Mouse (Mus musculus) stomach, embryonic 15.5 days (tissue): ENCODE data around the gene Wdr74. TPM values are rescaled to one million over a fixed set of nuclear protein-coding genes. Genes with fewer than 3 reads are reported as not detected.
A peak's percentile ranks its signal among the peaks of the same experiment; 100 is the strongest.

Source experiments
- ATAC-seq: fragments of 200-750 bp; cut with Nextera tagmentation; 2 replicates; pipeline ENCODE4 v1.8.0; 2017; ENCODE audit warnings: low read depth, moderate number of reproducible peaks, moderate TSS enrichment; ENCODE audit not compliant: insufficient read depth, low FRiP score
- H3K27ac ChIP-seq: fragments of 300-500 bp; sonication (generic); 2 replicates; pipeline ENCODE4 v1.5.1; 2015; ENCODE audit warnings: mild to moderate bottlenecking, inconsistent platforms
- H3K27me3 ChIP-seq: fragments of 300-500 bp; sonication (generic); replicated peaks from 2 replicates; pipeline ENCODE4 v1.6.1; 2015; ENCODE audit warnings: inconsistent platforms
- H3K36me3 ChIP-seq: fragments of 300-500 bp; sonication (generic); 2 replicates; pipeline ENCODE4 v1.6.1; 2015; ENCODE audit warnings: inconsistent platforms
- H3K4me1 ChIP-seq: fragments of 300-500 bp; sonication (generic); 2 replicates; pipeline ENCODE4 v1.6.1; 2015; ENCODE audit warnings: inconsistent platforms
- H3K4me2 ChIP-seq: fragments of 300-500 bp; sonication (generic); 2 replicates; pipeline ENCODE4 v1.6.1; 2015; ENCODE audit warnings: mild to moderate bottlenecking, inconsistent platforms
- H3K4me3 ChIP-seq: fragments of 300-500 bp; sonication (generic); replicated peaks from 2 replicates; pipeline ENCODE4 v1.5.1; 2015; ENCODE audit warnings: inconsistent platforms
- H3K9ac ChIP-seq: fragments of 300-500 bp; sonication (generic); 2 replicates; pipeline ENCODE4 v1.6.1; 2015; ENCODE audit warnings: inconsistent platforms
- H3K9me3 ChIP-seq: fragments of 300-500 bp; sonication (generic); 2 replicates; pipeline ENCODE4 v1.6.1; 2016; ENCODE audit warnings: inconsistent platforms
- WGBS: fragments of 180-500 bp; shearing (Covaris S2); methylation state at CpG from one replicate; pipeline ENCODE4 v1.1.7; 2015; 5-methylcytosine and 5-hydroxymethylcytosine counted together
- polyA plus RNA-seq: library from polyadenylated mRNA; unstranded; fragments of >200 nt; fragmentation: Nextera tagmentation; extraction: Ambion mirVana; gene quantifications from 2 replicates; pipeline ENCODE4 v1.2.1, GENCODE M21; 2015

Gene Wdr74
- polyA plus RNA-seq, 1 experiment from 2014 or later: 76.3 TPM

DNA sequence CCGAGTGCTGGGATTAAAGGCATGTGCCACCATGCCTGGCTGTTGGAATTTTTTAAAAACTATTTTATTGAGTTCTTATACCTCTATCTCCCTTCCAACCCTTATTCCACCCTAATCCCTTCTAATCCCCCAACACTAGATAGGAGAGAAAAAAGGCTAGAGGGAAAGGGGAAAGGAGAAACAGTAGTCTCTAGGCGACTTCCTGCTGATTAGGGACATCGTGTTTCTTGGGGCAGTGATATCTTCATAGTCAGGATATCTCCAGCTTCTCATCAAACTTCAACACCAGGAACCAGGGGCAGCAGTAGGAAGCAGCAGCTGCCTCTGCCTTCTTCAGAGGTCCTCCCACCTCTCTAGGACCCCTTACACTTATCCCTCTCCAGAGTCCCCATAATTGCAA, 1.3 kb upstream of the Wdr74 start:
- Histone ChIP-seq H3K4me2 (no peak overlapping the region), H3K4me3 (no peak overlapping the region), H3K27me3 (no peaks in the 10 kb centered on the region), H3K4me1 (peaks cover 5% of the 10 kb centered on the region; the same call in 1 of the 2 replicates), H3K27ac (no peak overlapping the region), H3K36me3 (peaks cover 4% of the 10 kb centered on the region; the same call in 1 of the 2 replicates), H3K9ac (no peak overlapping the region), H3K9me3 (no peaks in the 10 kb centered on the region)
- WGBS: 69% methylated on average over 3 of the region's 3 CpGs
- no peak for ATAC-seq

DNA sequence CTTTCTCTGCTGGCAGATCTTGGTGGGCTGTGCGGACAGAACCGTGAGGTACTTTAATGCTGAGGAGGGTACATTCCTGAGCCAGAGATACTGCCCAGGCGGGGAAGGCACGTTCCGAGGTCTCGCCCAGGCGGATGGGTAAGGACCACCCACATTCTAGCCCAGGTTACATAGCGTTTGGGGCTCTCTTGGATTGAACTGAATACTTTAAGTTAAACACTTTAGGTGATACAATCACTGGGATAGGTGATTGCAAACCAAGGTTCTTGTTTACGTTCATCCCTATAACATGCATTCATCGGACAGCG, 487 bp downstream of the Wdr74 start:
- Histone ChIP-seq H3K4me1 (peaks cover 14% of the 10 kb centered on the region), H3K27ac (peak overlapping the region; percentile 52), H3K36me3 (peaks cover 9% of the 10 kb centered on the region), H3K9me3 (no peaks in the 10 kb centered on the region), H3K27me3 (no peaks in the 10 kb centered on the region), H3K4me2 (peak overlapping the region; percentile 85), H3K9ac (peak overlapping the region; percentile 65), H3K4me3 (peak overlapping the region; percentile 80)
- 1% methylated on average over 11 of the region's 11 CpGs for WGBS
- ATAC-seq: no peak; the same call in 1 of the 2 replicates

DNA sequence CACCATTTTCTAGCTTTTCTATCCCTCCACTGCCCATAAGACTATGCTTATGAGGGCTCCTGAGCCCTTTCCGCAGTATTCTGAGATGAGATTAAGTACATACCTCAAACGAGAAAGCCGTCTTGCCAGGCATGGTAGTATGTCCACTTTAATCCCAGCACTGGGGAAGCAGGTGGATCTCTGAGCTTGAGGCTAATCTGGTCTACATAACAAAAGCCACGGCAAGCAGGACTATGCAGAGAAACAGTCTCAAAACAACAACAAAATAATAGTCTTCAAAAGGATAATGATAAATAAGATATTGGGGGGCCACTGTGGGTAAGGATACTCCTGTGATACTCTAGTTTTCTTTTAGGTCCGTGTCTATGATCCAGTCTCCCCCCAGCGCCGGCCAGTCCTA, 3.3 kb downstream of the Wdr74 start:
- Histone ChIP-seq H3K9me3 (no peaks in the 10 kb centered on the region), H3K9ac (no peak overlapping the region), H3K4me2 (no peak overlapping the region), H3K27me3 (no peaks in the 10 kb centered on the region), H3K36me3 (peaks cover 20% of the 10 kb centered on the region), H3K4me1 (peaks cover 23% of the 10 kb centered on the region), H3K27ac (no peak overlapping the region), H3K4me3 (no peak overlapping the region)
- ATAC-seq: no peak
- 89% methylated on average over 7 of the region's 7 CpGs for WGBS

DNA sequence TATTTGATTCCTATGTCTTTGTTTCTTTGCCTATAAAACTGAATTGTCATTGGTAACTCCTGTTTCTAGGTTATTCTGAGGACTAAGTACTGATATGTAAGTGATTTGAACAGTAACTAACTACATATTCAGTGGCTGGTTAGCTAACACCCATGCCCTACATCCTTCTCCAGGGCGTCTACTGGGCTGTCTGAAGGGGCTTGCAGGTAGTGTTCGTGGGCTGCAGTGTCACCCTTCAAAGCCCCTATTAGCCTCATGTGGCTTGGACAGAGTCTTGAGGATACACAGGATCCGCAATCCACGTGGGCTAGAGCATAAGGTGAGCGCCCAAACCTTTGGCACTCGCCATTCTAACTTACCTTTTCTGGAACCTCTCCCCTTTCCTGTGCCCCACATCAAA, 4.0 kb downstream of the Wdr74 start:
- H3K9me3 ChIP-seq: no peaks in the 10 kb centered on the region
- H3K36me3 ChIP-seq: peaks cover 25% of the 10 kb centered on the region
- H3K9ac ChIP-seq: no peak overlapping the region
- ATAC-seq: no peak
- H3K27ac ChIP-seq: no peak overlapping the region
- peaks cover 23% of the 10 kb centered on the region for H3K4me1 ChIP-seq
- H3K4me2 ChIP-seq: no peak overlapping the region
- H3K4me3 ChIP-seq: no peak overlapping the region
- WGBS: 89% methylated on average over 6 of the region's 6 CpGs
- H3K27me3 ChIP-seq: no peaks in the 10 kb centered on the region

DNA sequence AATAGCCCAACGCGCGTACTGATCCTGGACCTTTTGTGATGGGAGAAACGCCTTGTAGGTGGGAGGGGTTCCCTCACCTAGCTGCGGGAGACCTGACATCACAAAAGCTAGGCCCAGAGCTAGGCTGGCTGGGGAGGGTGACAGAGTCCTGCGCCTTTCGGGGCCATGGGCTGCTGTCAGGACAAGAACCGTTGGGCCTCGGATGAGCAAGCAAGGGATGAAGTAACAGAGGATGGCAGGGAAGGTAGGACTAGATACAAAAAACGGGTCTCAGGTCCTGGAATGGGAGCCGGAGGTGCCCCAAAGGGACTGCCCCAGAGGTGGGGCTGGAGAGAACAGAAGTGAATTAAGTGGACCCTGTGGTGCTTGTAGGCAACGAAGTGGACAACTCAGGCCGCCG, 5.0 kb downstream of the Wdr74 start, which contains the start of gene 1700092M07Rik:
TSS of gene 1700092M07Rik (plus strand) at position 116 of the 400 bp plus-strand sequence.
- Histone ChIP-seq H3K36me3 (peaks cover 32% of the 10 kb centered on the region), H3K27me3 (no peaks in the 10 kb centered on the region), H3K4me2 (peak within 1 kb of the TSS; percentile 48), H3K4me3 (peak within 1 kb of the TSS; percentile 98), H3K27ac (peak within 1 kb of the TSS; percentile 98), H3K9ac (peak within 1 kb of the TSS; percentile 77; the same call in 1 of the 2 replicates), H3K9me3 (no peaks in the 10 kb centered on the region), H3K4me1 (peaks cover 23% of the 10 kb centered on the region)
- ATAC-seq: no peak
- WGBS: 63% methylated on average over 14 of the region's 14 CpGs

DNA sequence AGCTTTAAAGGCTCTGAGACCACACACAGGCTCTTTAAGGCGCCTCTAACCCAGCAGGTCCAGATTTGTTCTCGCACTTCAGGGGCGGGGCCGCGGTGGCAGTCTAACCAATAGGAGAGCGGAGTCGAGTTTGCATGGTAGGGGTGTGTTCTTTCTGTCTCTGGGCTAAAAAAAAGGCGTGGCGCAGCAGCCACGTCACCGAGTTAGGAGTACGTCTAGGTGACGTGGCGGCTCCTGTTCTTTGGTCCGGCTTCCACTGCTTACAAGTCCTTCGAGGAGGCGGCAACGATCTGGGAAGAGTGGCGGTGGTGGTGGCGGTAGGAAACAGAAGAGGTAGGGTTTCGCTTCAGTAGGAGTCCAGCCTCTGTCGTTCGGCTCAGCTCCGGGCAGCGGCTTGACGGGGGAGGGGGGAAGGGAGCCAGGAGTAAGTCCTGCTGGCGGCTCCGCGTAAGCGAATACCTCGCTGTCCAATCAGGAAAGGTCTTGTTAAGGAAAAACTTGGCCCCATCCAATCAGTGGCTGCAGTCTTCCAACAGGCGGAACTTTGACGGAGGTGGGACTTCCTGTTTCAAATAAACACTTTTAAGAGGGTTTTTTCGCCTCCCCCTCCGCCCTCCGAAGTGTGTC, 5.7 kb downstream of the Wdr74 start, which contains the start of gene Stx5a:
TSS of gene Stx5a (plus strand) at position 171 of the 627 bp plus-strand sequence.
- peak within 1 kb of the TSS; percentile 98 for H3K9ac ChIP-seq
- ATAC-seq: peak; percentile 99
- peak within 1 kb of the TSS; percentile 98 for H3K27ac ChIP-seq
- H3K4me1 ChIP-seq: peaks cover 23% of the 10 kb centered on the region
- H3K4me2 ChIP-seq: peak within 1 kb of the TSS; percentile 89
- H3K9me3 ChIP-seq: no peaks in the 10 kb centered on the region
- WGBS: under 1% methylated on average over 36 of the region's 36 CpGs
- H3K36me3 ChIP-seq: peaks cover 36% of the 10 kb centered on the region
- no peaks in the 10 kb centered on the region for H3K27me3 ChIP-seq
- peak within 1 kb of the TSS; percentile 98 for H3K4me3 ChIP-seq

DNA sequence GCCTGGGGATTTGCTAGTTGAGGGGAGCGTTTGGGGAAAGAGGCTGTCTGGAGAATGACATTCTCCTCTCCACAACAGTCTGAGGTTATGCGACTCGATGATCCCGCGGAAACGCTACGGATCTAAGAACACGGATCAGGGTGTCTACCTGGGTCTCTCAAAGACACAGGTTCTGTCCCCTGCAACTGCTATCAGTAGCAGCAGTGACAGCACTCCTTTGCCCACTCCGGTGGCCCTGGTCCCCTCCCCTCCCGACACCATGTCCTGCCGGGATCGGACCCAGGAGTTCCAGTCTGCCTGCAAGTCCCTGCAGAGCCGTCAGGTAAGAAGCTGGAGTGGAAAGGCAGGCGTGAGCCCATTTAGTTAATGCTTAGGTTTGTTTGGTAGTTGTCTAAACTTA, 6.5 kb downstream of the Wdr74 start:
- 10% methylated on average over 14 of the region's 14 CpGs for WGBS
- no peaks in the 10 kb centered on the region for H3K27me3 ChIP-seq
- peak overlapping the region; percentile 98 for H3K27ac ChIP-seq
- peaks cover 43% of the 10 kb centered on the region for H3K36me3 ChIP-seq
- H3K4me1 ChIP-seq: peaks cover 22% of the 10 kb centered on the region
- no peaks in the 10 kb centered on the region for H3K9me3 ChIP-seq
- peak overlapping the region; percentile 89 for H3K4me2 ChIP-seq
- peak overlapping the region; percentile 98 for H3K4me3 ChIP-seq
- peak overlapping the region; percentile 98 for H3K9ac ChIP-seq
- no peak for ATAC-seq

DNA sequence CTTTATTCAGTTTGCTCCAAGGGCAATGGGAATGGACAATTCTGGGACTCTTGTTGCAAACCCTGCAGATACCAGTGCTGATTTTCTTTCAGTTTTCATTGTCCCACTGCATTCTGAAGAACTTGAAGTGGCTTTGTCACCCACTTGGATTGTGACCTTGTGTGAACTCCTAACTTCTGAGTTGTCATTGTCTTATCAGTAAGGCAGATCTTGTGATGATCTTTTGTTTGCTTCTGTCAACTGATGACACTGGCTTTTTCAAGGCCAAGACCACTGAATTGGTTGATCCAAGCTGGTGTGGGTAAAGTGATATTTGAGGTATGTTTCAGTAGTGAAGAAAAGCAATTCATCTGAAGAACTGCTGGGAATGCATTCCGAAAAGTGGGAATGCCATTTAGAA, 9.8 kb downstream of the Wdr74 start:
- no peak for ATAC-seq
- H3K4me2 ChIP-seq: no peak overlapping the region
- no peaks in the 10 kb centered on the region for H3K9me3 ChIP-seq
- H3K27ac ChIP-seq: no peak overlapping the region
- peaks cover 66% of the 10 kb centered on the region for H3K36me3 ChIP-seq
- no peak overlapping the region for H3K4me3 ChIP-seq
- peaks cover 15% of the 10 kb centered on the region for H3K4me1 ChIP-seq
- WGBS: 96% methylated on average over 1 of the region's 1 CpGs
- H3K9ac ChIP-seq: no peak overlapping the region
- no peaks in the 10 kb centered on the region for H3K27me3 ChIP-seq

DNA sequence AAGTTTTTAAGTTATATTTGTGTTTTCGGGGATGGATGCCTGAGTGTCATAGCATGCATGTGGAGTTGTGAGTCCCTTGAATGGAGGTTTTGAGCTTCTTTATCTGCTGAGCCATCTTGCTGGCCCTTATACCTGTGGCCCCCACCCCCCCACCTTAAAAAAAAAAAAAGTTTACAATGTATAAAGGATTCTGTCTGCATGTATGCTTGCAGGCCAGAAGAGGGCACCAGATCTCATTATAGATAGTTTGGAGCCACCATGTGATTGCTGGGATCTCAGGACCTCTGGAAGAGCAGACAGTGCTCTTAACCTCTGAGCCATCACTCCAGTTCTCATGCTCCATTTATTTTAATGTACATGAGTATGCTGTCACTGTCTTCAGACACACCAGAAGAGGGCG, 11.7 kb downstream of the Wdr74 start:
- WGBS: 69% methylated on average over 2 of the region's 2 CpGs
- Histone ChIP-seq H3K9ac (no peak overlapping the region), H3K4me1 (peaks cover 9% of the 10 kb centered on the region; the same call in 1 of the 2 replicates), H3K27ac (no peak overlapping the region), H3K36me3 (peaks cover 81% of the 10 kb centered on the region), H3K4me2 (no peak overlapping the region), H3K9me3 (no peaks in the 10 kb centered on the region), H3K27me3 (no peaks in the 10 kb centered on the region), H3K4me3 (no peak overlapping the region)
- ATAC-seq: no peak

DNA sequence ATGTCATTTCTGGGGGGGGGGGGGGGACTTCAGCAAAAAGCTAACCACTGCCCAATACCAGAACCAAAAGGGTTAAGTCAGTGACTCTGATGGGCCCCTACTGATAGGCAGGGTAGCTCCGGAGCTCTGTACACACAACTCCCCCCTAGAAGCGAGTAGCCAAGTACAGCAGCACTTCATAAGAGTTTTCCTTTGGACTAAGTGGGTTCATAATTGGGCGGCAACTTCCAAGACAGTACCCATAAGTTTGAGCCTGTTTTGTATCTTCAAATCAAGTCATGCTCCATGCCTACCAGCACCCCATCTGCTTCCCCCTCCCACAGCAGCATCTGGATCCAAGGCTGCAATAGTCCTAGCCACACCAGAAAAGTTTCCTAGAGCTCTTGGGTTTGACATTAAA, 20.0 kb downstream of the Wdr74 start:
- Histone ChIP-seq H3K27ac (no peak overlapping the region), H3K27me3 (no peaks in the 10 kb centered on the region), H3K4me2 (peak overlapping the region; percentile 61; the same call in 1 of the 2 replicates), H3K9ac (no peak overlapping the region), H3K4me3 (peak overlapping the region; percentile 96; the same call in 1 of the 2 replicates), H3K36me3 (peaks cover 28% of the 10 kb centered on the region), H3K4me1 (peaks cover 6% of the 10 kb centered on the region; the same call in 1 of the 2 replicates), H3K9me3 (no peaks in the 10 kb centered on the region)
- ATAC-seq: no peak
- 59% methylated on average over 3 of the region's 3 CpGs for WGBS

DNA sequence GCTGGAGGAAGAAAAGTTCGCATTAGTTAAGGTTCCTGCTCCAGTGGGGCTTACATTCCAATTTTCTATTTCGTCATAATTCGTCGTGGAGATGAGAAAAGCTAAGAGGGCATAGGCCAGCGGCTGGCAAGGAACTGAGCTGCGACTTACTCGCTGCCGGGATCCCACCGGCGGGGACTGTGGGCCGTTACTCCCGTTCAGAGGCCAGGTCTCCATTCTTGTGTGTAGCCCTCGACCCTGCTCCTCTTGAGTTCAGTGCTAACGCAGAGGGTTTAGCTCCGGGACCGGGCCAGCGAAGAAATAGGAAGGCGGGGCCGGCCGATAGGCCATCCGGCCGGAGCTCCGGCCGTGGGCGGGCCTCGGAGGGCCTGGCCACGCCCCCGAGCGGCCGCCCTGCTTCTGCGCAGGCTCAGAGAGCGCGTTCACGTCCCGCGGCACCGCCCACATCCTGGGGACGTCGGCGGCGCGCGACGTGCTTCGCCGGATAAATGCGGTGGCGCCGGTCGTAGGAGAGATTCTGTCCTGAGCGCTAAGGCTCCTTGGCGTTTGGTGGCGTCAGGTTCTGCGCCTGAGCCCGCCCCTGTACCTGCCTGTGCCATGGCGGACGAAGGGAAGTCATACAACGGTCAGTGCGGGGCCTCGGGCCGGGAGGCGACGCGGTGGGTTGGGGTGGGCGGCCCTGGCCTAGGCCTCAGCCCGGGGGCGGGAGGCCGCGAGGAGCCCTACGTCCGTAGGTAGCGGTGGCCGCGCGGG, 21.2 kb downstream of the Wdr74 start, which contains the start of gene Nxf1:
TSS of gene Nxf1 (plus strand) at position 439 of the 753 bp plus-strand sequence.
- peaks cover 6% of the 10 kb centered on the region; the same call in 1 of the 2 replicates for H3K4me1 ChIP-seq
- H3K27me3 ChIP-seq: no peaks in the 10 kb centered on the region
- H3K9ac ChIP-seq: peak within 1 kb of the TSS; percentile 94
- peaks cover 18% of the 10 kb centered on the region for H3K36me3 ChIP-seq
- peak within 1 kb of the TSS; percentile 61 for H3K4me2 ChIP-seq
- WGBS: under 1% methylated on average over 75 of the region's 75 CpGs
- H3K27ac ChIP-seq: peak within 1 kb of the TSS; percentile 92
- no peaks in the 10 kb centered on the region for H3K9me3 ChIP-seq
- ATAC-seq: peak; percentile 96
- H3K4me3 ChIP-seq: peak within 1 kb of the TSS; percentile 96

DNA sequence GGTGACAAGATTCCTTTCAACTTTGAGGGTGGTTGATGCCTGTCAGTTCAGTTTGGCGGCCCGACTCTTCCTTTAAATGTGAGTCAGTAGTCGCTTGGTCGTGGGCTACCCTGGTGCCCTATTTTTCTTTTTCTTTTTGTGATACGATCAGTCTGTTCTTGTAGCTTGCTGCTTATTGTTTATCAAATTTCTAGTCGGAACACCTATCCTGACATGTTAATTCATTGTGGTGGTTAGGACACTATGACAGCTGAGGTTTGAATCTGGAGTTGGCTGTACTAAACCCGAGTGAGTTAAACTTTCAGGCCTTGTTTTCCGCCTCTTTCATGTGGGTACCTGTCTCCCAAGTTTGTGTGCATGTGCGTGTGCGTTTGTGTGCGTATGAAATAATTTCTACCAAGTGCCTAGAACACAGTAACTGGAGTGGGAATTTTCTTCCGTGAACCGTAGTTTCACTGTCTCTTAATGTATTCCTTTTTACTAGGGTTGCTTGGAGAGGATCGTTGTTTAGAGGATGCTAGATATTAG, 21.9 kb downstream of the Wdr74 start:
- Histone ChIP-seq H3K27me3 (no peaks in the 10 kb centered on the region), H3K36me3 (peaks cover 13% of the 10 kb centered on the region), H3K27ac (peak overlapping the region; percentile 92), H3K9ac (peak overlapping the region; percentile 94), H3K4me1 (peaks cover 6% of the 10 kb centered on the region; the same call in 1 of the 2 replicates), H3K4me3 (peak overlapping the region; percentile 96), H3K4me2 (peak overlapping the region; percentile 61), H3K9me3 (no peaks in the 10 kb centered on the region)
- WGBS: 3% methylated on average over 14 of the region's 14 CpGs
- ATAC-seq: no peak
